Mouse (Mus musculus) heart, adult 11 months (tissue): ENCODE results near the gene Gas8.
"Not testable (repeated sequence)": the region's sequence is repeated elsewhere in the genome, so short reads cannot be mapped to it uniquely, and the experiment has no call there.

Experiments
- DNase-seq: peaks from one replicate; pipeline ENCODE4 v3.0.0; 2022

Gene Gas8

DNA sequence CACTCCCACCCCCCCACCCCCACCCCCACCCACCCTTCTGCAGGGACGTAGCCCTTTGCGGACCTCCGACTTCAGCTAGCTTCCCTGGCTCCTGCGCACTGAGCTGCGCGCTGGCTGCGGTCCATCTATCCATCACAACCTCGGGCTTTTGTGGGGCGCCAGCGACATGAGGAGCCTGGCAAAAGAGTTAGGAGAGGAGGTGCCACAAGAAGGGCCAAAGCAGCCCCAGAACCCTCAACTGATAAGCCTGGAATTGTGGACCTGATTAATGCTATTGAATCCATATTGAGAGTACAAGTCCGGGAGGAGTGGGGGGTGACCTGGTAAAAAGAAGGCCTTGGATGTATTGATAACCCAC is 3.1 kb upstream of the Gas8 start:
- DNase-seq = no peak

DNA sequence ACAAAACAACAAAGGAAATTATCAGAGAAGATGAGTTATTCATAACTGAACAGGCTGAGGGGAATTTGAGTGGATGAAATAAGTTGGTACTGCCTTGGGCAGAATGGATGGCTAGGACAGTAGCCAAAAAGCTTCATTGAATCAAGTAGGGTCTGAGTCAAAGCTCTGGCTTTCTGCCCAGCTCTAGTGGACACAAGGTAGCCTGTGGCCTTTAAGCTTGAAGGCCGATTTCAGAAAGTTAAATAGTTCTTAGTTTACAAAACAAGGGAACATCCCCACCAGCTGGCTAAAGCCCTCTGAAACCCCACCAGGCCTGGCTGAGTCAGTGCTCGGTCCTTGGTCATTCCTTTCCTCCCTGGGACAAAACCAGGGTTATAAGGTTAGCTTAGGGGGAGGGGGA is 2.0 kb upstream of the Gas8 start:
- no peak for DNase-seq

- no peak for DNase-seq
Measured at GRCm38 (mm10) chr8:123518172-123518571, 462 bp upstream of the Gas8 start.

GRCm38 (mm10) chr8:123520048-123520447 is 1.4 kb downstream of the Gas8 start:
- not testable (repeated sequence) for DNase-seq

DNA sequence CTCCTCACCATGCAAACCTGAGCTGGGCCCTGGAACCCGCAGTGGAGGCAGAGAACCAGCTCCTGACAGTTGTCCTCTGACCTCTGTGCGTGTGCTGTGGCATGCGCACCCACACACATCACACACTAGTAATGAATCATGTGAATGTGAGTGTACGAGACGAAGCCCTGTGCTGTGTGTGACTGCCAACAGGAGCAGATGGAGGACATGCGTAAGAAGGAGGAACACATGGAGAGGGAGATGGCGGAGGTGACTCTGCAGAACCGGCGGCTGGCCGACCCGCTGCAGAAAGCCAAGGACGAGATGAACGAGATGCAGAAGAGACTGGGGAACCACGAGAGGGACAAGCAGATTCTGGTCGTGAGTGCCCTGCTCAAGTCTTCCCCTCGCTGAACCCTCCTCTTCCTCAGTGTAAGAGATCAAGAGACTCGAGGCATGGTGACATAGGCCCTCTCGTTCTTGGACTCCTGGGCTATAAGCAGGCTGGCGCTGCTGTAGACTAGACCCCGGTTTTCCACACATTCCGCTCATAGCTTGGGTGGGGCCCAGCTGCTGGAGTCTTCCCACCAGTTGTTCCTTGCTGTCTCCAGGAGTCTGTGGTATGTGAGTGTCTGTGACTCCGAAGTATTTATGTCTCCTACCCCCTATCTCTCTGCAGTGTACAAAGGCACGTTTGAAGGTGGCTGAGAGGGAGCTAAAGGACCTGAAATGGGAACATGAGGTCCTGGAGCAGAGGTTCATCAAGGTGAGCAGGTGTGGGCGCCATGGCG is 9.3 kb downstream of the Gas8 start:
- DNase-seq = no peak

- DNase-seq = peak; percentile 82
Measured at GRCm38 (mm10) chr8:123536242-123536989, 17.8 kb downstream of the Gas8 start.

- DNase-seq = peak; percentile 51
Measured at GRCm38 (mm10) chr8:123536990-123537380, 18.4 kb downstream of the Gas8 start.

DNA sequence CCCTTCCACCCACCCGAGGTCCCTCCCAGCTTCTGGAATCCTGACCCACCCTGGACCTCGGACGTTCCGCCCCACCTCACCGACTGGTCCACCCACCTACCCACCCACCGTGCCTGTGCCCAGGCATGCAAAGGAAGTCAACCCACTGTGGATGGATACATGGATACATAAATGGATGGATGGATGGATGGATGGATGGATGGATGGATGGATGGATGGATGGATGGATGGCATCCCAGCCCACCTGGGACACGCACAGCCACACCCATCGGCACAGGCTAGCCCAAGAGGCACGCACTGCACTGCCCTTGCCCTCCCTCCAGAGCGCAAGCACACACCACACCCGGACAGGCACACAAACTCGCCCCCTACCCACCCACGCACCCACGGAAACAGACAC is 19.0 kb downstream of the Gas8 start:
- DNase-seq = peak; percentile 96

DNA sequence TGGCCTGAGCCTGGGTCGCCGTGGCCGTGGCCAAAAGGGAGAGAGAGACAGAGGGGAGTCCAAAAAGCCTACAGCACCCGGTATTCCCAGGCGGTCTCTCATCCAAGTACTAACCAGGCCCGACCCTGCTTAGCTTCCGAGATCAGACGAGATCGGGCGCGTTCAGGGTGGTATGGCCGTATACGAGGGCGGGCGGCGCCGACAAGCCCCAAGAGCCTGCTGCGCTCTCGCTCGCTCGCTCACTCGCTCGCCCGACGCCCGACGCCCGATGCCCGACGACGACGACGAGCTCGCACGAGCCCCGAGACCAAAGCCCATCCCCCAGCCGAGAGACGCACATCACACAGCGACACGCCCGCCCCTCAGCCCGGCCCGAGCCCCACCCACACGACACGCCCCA is 45.6 kb downstream of the Gas8 start:
- not testable (repeated sequence) for DNase-seq

- DNase-seq = peak; percentile 67
Measured at GRCm38 (mm10) chr8:123575386-123575785, 56.8 kb downstream of the Gas8 start.
